Mouse (Mus musculus): ENCODE data around the gene Srm.

GRCm38 (mm10) chr4:148573222-148573621 lies 18.1 kb upstream of the Srm start:
- TF ChIP-seq GATA1 (IDR thresholded peaks at IDR 0.05; ENCODE audit: low read length), result no peak
- TF ChIP-seq TAL1 (IDR thresholded peaks at IDR 0.05; ENCODE audit: low read length), result no peak

Data from erythroblast, embryonic 14.5 days (primary cell).